Mouse (Mus musculus): Measurements from ENCODE around the gene Asz1. TPM values are rescaled to one million over a fixed set of nuclear protein-coding genes. Genes with fewer than 3 reads are reported as not detected.

The Asz1 gene
- 0.38 TPM for polyA plus RNA-seq (2014; fragmentation: Illumina TruSeq; extraction: RNeasy Lipid Tissue Mini Kit (QIAGEN cat#74804); ENCODE audit: low read depth, low replicate concordance)

GRCm38 (mm10) chr6:18108934-18109333, at the start of gene Asz1:
Gene Asz1, minus strand, starts transcription at chr6:18109061.

GRCm38 (mm10) chr6:18029746-18030656, 78.9 kb downstream of the Asz1 start, which contains the start of gene Wnt2:
Gene Wnt2, minus strand, starts transcription at chr6:18030585.

Other genes starting within 250 kb of the Asz1 start
- gene Wnt2, start 78.5 kb downstream of the Asz1 start, polyA plus RNA-seq (2014; fragmentation: Illumina TruSeq; extraction: RNeasy Lipid Tissue Mini Kit (QIAGEN cat#74804); ENCODE audit: low read depth, low replicate concordance): 0.38 TPM
- gene Cftr, start 61.6 kb upstream of the Asz1 start, polyA plus RNA-seq (2014; fragmentation: Illumina TruSeq; extraction: RNeasy Lipid Tissue Mini Kit (QIAGEN cat#74804); ENCODE audit: low read depth, low replicate concordance): 226 TPM

All from sigmoid colon, adult 10 weeks (tissue).